Mouse (Mus musculus) frontal cortex, adult (tissue): Measurements from ENCODE around the gene Ttll1.
A peak's percentile ranks its signal among the peaks of the same experiment; 100 is the strongest.

Experiments used
- ATAC-seq: cut with Nextera tagmentation; 2 replicates; pipeline ENCODE4 v1.9.2; 2017; ENCODE audit warnings: mild to moderate bottlenecking, moderate library complexity, mixed read lengths; ENCODE audit not compliant: low TSS enrichment

Gene Ttll1

DNA sequence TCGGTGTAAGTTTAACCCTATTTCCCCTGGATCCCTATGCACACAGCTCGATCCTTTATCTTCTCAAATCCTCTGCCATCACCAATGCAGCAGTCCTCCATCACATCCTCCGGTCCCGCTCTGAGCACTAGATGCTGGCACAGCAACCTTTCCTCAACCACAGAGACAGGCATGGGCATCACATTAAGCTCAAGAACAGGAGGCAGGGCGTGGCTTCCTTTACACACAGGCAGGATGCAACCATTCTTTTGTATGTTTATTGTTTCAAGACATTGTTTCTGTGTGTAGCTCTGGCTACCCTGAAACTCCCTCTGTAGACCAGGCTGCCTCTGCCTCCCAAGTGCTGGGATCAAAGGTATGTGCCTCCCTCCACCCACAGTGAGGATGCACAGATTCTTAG, 55.1 kb downstream of the Ttll1 start:
- ATAC-seq = no peak

DNA sequence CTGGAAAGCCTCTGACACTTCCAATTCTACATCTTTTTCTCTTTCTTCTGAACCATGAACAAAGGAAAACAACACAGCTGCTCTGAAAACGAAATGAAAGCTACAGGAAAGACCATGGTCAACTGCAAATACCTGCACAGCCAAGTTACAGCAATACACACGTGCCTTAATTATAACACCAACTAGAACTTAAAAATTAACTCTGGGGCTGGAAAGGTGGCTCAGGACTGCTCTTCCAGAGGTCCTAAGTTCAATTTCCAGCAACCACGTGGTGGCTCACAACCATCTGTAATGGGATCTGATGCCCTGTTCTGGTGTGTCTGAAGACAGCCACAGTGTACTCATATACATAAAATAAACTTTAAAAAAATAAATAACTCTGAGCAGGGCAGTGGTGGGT, 55.7 kb downstream of the Ttll1 start:
- ATAC-seq = no peak

DNA sequence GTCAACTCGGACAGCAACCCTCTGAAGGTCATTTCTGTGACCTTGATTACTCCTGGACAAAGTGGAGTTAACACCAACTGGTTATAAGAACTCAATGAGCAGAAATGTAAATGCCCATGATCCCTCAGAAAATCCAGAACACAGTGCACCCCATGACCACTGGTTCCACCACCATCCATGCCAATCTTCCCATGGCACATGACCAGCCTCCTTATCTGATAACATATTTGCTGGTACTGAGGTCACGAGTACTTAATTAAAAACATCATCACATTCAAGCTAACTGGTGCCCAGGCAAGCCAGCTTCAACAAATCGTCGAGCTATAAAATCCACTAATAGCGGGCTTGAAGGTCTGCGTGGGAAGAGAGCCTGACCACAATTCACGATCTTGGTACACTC, 56.3 kb downstream of the Ttll1 start:
- no peak for ATAC-seq

DNA sequence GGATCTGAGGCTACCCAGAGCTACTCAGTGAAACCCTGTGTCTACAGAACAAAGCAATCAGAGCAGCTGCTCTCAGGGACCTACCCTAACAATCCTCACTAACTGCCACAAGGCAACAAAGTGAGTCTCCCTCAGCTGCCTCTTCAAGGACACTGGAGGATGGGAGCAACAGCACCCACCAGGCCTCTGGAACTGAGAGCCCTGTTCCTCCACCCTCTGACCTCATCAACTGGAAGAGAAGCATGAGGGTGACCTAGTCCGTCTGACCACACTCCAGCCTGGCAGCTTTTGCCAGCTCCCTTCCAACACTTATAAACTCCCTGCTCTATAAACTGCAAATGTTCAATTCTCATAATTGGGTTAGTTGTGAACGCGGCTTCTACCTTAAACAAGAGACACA, 56.8 kb downstream of the Ttll1 start:
- no peak for ATAC-seq

DNA sequence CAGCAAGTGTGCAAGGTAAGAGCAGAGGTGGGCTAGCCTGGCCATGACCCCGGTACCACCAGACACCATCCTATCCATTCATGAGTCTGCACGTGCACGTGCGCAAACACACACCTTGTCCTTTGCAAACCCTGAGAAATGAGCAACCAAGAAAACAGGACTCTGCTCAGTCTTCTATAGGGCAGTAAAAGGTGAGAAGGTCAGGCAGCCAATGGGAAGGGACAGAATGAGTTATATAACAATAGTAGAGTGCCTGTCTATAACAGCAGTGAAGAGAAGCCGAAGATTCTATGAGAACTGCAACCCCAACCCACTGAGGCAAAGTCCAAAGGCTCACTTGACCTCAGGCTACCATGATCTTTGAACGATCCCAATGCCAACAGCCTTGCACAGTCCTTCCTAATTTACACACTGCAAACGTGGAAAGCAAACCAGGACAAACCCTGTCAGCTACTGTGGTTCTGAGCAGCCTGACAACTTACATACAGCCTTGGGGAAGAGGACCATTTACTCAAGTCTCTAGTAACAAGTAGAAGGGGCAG, 58.4 kb downstream of the Ttll1 start:
- no peak for ATAC-seq

DNA sequence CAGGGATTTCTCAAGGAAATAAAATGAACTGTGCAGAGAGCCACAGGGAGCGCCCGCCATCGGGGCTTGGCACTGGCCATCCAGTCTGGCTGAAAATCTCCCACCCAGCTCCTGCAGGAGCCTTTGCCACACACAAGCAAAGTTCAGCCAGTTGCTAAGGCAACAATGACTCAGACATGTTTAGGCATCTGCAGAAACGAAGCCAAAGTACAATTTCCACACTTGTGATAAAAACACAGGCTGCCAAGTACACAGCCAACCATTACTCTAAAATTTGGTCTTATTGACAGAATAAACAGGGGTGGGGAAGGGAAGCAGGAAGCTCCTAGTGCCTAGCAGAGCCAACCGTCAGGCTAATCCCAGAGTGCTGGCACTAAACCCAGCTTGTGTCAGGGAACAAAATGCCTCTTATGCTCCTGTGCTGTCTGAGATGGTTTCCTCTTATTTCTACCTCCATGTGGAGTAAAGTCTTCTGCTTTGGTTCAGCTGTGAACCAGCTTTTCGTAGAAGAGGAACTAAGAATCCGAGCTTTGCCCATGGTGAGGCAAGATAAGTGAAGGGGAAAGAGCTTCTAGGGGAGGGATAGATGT, 59.0 kb downstream of the Ttll1 start:
- ATAC-seq = no peak

DNA sequence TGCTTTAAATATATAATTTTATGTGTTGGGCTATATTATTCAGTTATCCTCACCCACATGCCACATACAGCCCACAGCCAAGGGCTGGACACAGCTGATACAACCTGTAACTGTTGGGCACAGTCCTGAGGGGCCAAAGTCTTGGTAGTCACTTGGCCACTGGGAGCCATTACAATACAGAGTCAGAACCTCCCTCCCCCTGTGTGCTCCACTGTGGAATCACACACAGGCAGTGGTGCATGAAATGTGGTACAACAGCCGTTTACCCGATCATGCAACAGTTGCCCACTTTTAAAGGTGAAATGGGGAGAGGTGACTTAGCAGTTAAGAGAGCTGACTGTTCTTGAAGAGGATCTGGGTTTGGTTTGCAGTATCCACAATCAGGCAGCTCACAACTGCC, 60.7 kb downstream of the Ttll1 start:
- ATAC-seq = no peak

DNA sequence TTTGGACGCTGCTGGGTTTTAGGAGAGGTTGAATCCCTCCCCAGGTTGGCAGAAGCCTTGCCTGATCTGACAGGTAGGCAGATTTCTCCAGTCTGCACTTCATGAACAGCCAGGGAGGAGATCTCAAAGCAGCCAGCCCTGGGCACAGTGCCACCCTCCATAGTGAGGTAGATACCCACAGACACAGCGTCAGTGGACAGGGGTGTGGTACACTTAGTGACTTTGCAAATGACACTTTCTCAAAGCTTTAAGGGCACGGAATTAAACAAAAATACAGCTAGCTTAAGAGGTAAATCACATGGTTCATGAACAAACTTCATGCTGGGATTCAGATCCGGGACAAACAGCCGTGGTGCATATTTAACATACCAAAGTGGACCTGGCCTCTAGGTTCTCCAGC, 62.0 kb downstream of the Ttll1 start:
- ATAC-seq = no peak

DNA sequence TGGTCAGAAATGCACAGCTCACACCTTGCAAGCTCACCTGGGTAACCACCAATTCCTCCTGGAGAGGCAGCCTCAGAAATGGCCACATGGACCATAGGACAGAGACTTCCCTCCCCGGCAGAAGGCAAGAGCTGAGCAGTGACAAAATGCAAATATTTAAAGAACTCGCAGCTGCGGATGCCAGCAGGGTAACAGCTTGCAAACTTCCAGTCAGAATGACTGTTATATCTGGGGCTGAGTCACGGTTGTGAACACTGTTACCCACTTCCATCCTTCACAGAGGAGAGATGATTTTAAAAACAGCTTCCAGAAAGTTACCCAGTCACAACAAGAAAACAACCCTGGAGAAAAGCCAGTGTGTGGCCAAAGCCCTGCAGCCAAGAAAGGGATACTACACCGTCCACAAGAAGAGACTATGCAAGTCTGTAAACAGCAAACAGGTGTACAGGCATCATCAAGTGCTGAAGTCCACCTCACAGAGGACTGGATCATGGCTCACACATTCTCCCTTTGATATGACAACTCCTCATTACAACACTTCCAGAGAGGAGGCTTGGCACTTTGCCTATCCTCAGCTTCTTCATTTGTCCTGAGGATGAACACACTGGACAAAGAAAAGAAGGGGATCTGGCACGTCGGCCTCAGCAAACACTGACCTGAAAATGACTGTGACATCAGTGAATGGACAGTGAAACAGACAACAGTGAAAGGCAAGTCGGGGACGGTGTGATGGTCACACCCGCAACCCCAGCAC, 62.7 kb downstream of the Ttll1 start:
- peak; percentile 87 for ATAC-seq

DNA sequence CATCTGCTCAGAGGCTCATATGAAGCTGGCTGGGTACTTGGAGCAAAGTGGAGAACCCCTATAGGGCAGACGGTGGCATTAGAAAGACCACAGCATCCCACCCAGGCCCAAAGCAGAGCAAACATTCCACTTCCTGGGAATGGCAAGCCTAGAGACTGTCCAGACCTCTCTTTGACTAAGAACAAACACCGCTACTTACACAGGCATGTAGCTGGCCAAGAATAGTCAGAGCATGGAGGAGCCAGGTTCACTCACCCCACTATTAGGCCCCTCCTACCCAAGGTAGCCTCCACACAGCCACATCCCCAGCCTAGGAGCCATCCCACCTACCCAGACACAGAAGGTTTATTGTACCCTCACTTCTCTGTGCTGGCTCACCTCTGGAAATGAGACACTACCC, 64.8 kb downstream of the Ttll1 start:
- no peak for ATAC-seq

DNA sequence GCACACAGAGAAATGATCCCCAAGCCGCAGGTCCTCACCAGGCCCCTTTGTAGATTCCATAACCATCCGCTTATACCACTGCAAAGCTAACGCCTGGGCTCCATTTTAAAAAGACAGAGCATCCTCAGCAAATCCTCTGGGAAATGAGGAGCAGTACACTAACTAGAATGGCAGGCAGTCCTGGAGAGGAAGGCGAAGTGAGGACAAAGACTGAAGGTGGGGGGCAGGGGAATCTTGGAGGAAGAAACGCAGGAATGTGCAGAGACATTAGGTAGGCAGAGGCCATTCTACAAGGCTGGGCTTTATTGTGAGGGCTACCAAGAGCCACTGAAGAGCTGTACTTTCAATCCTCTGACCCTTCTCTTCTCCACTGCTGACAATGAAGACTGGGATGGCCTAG, 65.3 kb downstream of the Ttll1 start:
- ATAC-seq = no peak

DNA sequence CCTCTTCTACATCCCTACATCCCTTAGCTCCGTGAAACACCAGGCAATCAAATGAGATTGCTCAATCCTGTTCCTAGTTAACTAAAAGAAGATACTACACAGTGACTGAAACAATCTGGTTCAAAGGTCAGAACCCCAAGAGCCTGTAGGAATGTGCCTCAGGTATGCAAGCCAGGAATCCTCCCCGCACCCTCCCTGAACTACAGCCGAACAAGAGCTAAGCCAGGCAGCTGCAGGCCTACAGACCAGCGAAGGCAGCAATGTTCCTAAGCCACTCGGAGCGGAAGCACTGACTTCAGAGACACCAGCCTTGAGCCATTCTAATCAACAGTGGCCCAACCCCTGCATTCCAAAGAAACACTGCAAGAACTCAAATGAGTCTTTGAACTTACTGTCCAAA, 66.3 kb downstream of the Ttll1 start:
- no peak for ATAC-seq

DNA sequence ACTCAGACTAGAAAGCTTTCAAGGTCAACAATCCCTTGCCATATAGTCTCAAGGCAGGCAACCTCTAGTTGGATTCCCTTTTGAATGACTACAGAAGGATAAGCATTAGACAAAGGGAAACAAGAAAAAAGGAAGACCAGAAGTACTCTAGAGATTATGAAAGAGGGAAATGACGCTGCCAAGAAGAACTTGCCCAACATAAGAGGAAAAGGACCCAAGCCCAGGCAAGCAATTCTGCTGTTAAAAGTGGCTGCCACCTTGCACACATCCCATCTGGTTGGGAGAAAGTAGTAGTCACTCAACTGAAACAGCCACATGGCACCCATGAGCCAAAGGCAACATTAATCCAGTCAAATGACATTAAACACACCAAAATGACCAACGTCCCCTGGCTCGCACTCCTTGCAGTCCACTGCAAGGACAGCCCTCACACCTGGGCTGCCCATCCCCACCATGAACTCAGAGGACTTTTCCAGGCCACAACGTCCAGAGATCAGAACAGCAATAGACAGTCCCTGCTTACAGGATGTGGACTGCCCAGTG, 68.1 kb downstream of the Ttll1 start:
- no peak for ATAC-seq

DNA sequence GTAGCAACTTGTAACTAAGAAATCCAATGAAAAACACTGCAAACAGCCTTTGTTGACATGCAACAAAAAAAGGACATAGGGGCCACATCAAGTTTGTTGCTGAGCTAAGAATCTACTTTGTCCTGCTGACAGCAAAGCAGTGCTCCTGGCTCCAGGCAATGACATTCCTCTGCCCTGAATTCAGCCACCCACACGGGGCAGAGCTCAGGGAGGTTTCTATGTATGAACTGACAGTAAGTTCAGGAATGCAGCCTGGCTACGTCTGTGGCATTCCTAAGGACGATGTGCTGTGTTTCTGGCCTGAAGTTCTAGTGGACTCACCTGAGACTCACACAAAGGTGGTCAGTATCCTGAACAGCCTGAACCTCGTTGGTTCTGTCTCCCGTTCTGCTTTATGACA, 70.0 kb downstream of the Ttll1 start:
- no peak for ATAC-seq

DNA sequence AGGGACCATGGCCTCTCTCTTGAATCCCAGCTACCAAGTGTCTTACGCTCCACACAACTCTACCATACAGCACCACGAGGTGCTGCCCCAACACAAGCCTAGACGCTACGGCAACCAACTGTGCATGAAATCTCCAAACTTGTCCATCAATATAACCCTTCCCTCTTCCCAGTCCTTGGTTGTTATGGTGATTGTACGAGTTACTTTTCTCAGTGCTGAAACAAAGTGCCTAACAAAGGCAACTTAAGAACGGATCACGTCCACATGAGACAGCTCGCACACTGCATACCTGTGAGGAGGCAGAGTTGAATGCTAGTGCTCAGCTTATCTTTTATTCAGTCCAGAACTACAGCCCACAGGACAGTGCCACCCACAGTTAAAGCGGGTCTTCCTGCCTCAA, 74.2 kb downstream of the Ttll1 start:
- ATAC-seq = no peak

DNA sequence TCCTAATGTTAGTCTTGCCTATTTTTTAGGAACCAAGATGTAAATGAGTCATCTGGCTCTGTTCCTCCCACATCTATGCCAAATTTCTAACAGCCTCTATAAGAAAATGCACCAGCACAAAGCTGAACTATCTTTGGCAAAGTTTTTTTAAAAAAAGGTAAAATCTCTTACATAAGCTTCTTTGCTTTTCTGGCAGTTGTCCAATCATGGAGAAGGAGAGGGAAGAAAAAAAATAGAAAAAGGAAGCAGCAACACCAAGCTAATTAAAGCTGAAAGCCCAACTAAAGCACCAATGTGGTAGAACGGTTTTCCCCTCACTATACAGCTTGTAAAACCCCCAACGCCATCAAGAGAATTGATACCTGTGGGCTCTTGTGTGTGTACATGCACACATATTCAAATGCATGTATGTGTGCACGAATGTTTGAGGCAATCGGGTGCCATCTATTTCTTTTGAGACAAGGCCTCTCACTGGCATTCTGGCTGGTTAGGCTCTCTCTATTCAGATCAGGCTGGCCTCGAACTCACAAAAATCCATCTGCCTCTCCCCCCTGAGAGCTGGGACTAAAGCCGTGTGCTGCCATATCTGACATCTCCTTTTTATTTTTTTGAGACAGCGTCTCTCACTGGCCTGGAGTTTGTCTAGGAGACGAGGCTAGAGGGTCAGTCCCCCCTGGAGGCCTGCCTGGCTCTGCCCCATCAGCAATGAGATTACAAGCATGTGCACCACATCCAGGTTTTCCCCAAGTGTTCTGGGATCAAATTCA, 75.2 kb downstream of the Ttll1 start:
- ATAC-seq = peak; percentile 83

DNA sequence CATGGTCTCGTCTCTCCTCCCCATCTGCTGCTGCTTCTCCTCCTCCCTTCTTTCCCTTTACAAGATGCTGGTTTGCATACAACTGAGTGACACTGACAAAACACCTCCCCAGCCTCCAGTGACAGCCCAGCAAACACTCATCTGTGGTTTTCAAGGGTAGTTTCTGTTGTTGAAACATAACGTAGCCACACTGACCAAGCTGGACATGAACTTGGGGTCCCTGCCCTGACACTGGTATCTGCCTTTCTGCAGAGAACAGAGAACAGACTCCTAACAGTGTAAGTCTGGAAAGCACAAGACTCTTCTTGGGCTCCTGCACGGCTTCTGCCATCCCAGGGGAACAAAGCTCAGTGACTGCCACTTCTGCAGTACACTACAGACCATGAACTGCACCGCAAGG, 76.0 kb downstream of the Ttll1 start:
- ATAC-seq = peak; percentile 24; the same call in 1 of the 2 replicates
